In the genomic region with DNA sequence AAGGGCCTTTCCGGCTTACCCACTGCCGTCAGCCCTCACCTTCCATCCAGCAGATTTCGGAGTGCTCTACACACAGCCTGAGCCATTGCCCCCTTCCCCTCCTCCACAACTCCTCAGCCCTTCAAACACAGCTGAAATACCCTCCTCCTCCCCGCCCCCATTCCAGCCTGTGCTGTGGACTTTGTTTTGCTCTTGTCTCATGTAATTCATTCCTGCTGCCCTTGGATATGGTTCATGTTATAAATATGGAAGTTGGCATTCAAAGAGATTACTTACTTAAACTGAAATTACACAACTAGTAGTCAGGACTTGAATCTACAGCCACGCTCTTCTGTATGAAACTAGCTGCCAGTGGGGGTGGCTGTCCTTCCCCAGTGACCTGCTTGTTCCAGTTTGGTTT, we compare ENCODE assay signal across 27 mouse cellular contexts. TPM values are rescaled to one million over a fixed set of nuclear protein-coding genes. Genes with fewer than 3 reads are reported as not detected.
A peak's percentile ranks its signal among the peaks of the same experiment; 100 is the strongest.
DNase-seq lines count a peak whose midpoint lies in the region; ATAC-seq lines count a peak whose summit lies in the region.
"Had no signal": no experiment of that assay in that cellular context is flagged by ENCODE, and none has a peak within 500 bp of the region (broad histone marks: within the 10 kb centered on the region; RNA-seq: fewer than 3 reads in every experiment).

No protein-coding gene starts in this region.

- no peaks in the 10 kb centered on the region for H3K27me3 ChIP-seq in embryonic facial prominence, embryonic 11.5 days (ENCODE audit: control insufficient read depth, insufficient read depth, low read length)
- H3K27me3 ChIP-seq in embryonic facial prominence, embryonic 10.5 days (replicated peaks; ENCODE audit: low read depth, poor library complexity, severe bottlenecking), result no peaks in the 10 kb centered on the region
- H3K27me3 ChIP-seq in embryonic facial prominence, embryonic 15.5 days, result no peaks in the 10 kb centered on the region
- H3K27me3 ChIP-seq in kidney, embryonic 16.5 days (ENCODE audit: insufficient read depth, low read length), result no peaks in the 10 kb centered on the region
- H3K27me3 ChIP-seq: hindbrain, embryonic 12.5 days had no signal

- H3K36me3 ChIP-seq in embryonic facial prominence, embryonic 11.5 days (replicated peaks; ENCODE audit: control insufficient read depth, insufficient read depth, low read depth, low read length), result no peaks in the 10 kb centered on the region; the same call in none of the 2 replicates
- peaks cover 77% of the 10 kb centered on the region for H3K36me3 ChIP-seq in embryonic facial prominence, embryonic 10.5 days (replicated peaks)
- peaks cover 66% of the 10 kb centered on the region for H3K36me3 ChIP-seq in embryonic facial prominence, embryonic 15.5 days
- H3K36me3 ChIP-seq in kidney, embryonic 16.5 days (ENCODE audit: insufficient read depth, low read length), result peaks cover 52% of the 10 kb centered on the region

- peak; percentile 22 for DNase-seq in embryonic facial prominence, embryonic 11.5 days (ENCODE audit: low spot score)
- no peak for DNase-seq in embryonic facial prominence, embryonic 10.5 days (ENCODE audit: low spot score)
- peak; percentile 30 for DNase-seq in layer of hippocampus, adult 9-11 months
- no peak for DNase-seq in layer of hippocampus, postnatal 25 days (ENCODE audit: extremely low spot score in 1 of 2, low spot score in 1 of 2)
- peak; percentile 31 for DNase-seq in lung, postnatal 36 days
- no peak for DNase-seq in lung, adult 18-20 months
- DNase-seq: adrenal gland, postnatal 10 days; B cell, adult 2 months; cerebellum, adult 11 months; cerebellum, adult 8-10 months; cerebellum, postnatal 14 days; embryo, embryonic 11 days; gastrocnemius, adult 2 months; gastrocnemius, postnatal 36 days; heart, adult 18-20 months; heart, postnatal 10 days; heart, postnatal 4 days had no signal

- H3K4me3 ChIP-seq in embryonic facial prominence, embryonic 11.5 days (ENCODE audit: low read depth, low read length), result no peak overlapping the region
- H3K4me3 ChIP-seq in embryonic facial prominence, embryonic 10.5 days, result no peak overlapping the region
- no peak overlapping the region for H3K4me3 ChIP-seq in embryonic facial prominence, embryonic 15.5 days (replicated peaks)
- no peak overlapping the region for H3K4me3 ChIP-seq in kidney, embryonic 16.5 days (ENCODE audit: low read length)
- H3K4me3 ChIP-seq: erythroblast, embryonic 14.5 days; forebrain, embryonic 10.5 days; gastrocnemius, adult 2 months; heart, embryonic 10.5 days; hindbrain, embryonic 12.5 days had no signal

- H3K27ac ChIP-seq in embryonic facial prominence, embryonic 11.5 days (replicated peaks; ENCODE audit: low read depth, low read length), result no peak overlapping the region
- H3K27ac ChIP-seq in embryonic facial prominence, embryonic 10.5 days (replicated peaks), result no peak overlapping the region
- H3K27ac ChIP-seq in embryonic facial prominence, embryonic 15.5 days (replicated peaks), result peak overlapping the region; percentile 34; the same call in 1 of the 2 replicates
- no peak overlapping the region for H3K27ac ChIP-seq in kidney, embryonic 16.5 days (ENCODE audit: low read length)
- H3K27ac ChIP-seq: forebrain, embryonic 10.5 days; gastrocnemius, adult 2 months; hindbrain, embryonic 12.5 days had no signal

- no peak overlapping the region for H3K4me2 ChIP-seq in embryonic facial prominence, embryonic 11.5 days (ENCODE audit: low read depth, low read length)
- no peak overlapping the region for H3K4me2 ChIP-seq in embryonic facial prominence, embryonic 15.5 days (replicated peaks)
- H3K4me2 ChIP-seq in kidney, embryonic 16.5 days (replicated peaks; ENCODE audit: low read depth, low read length), result no peak overlapping the region
- H3K4me2 ChIP-seq: hindbrain, embryonic 12.5 days had no signal

- H3K9ac ChIP-seq in embryonic facial prominence, embryonic 11.5 days (replicated peaks; ENCODE audit: low read length), result no peak overlapping the region
- no peak overlapping the region for H3K9ac ChIP-seq in embryonic facial prominence, embryonic 15.5 days
- no peak overlapping the region for H3K9ac ChIP-seq in kidney, embryonic 16.5 days (replicated peaks; ENCODE audit: low read length)
- H3K9ac ChIP-seq: hindbrain, embryonic 12.5 days had no signal

- no peaks in the 10 kb centered on the region for H3K9me3 ChIP-seq in embryonic facial prominence, embryonic 11.5 days (replicated peaks; ENCODE audit: control insufficient read depth, low read length)
- no peaks in the 10 kb centered on the region for H3K9me3 ChIP-seq in embryonic facial prominence, embryonic 10.5 days
- H3K9me3 ChIP-seq in embryonic facial prominence, embryonic 15.5 days (replicated peaks), result no peaks in the 10 kb centered on the region
- H3K9me3 ChIP-seq in kidney, embryonic 16.5 days (ENCODE audit: low read length), result no peaks in the 10 kb centered on the region
- H3K9me3 ChIP-seq: forebrain, embryonic 10.5 days; heart, embryonic 10.5 days; hindbrain, embryonic 12.5 days had no signal

- no peak for ATAC-seq in embryonic facial prominence, embryonic 11.5 days (replicated peaks; ENCODE audit: insufficient number of reproducible peaks, low FRiP score, low TSS enrichment, low read depth)
- ATAC-seq in embryonic facial prominence, embryonic 15.5 days (ENCODE audit: insufficient number of reproducible peaks, low FRiP score, low TSS enrichment, low read depth), result peak; percentile 64; the same call in 1 of the 2 replicates
- no peak; the same call in 1 of the 2 replicates for ATAC-seq in kidney, embryonic 16.5 days (ENCODE audit: low FRiP score, low TSS enrichment)
- ATAC-seq: CD4-positive, CD25-positive, alpha-beta regulatory T cell, adult 4 months; forebrain, embryonic 14.5 days; hindbrain, embryonic 16.5 days had no signal

- no peaks in the 10 kb centered on the region for H3K4me1 ChIP-seq in embryonic facial prominence, embryonic 11.5 days (ENCODE audit: control insufficient read depth, insufficient read depth, low read length)
- peaks cover 38% of the 10 kb centered on the region for H3K4me1 ChIP-seq in embryonic facial prominence, embryonic 10.5 days
- peaks cover 15% of the 10 kb centered on the region for H3K4me1 ChIP-seq in embryonic facial prominence, embryonic 15.5 days
- no peaks in the 10 kb centered on the region for H3K4me1 ChIP-seq in kidney, embryonic 16.5 days (ENCODE audit: insufficient read depth, low read length)
- H3K4me1 ChIP-seq: hindbrain, embryonic 12.5 days had no signal

- 67% methylated on average over 5 of the region's 5 CpGs for WGBS in embryonic facial prominence, embryonic 11.5 days
- WGBS in embryonic facial prominence, embryonic 10.5 days, result 82% methylated on average over 5 of the region's 5 CpGs
- WGBS in embryonic facial prominence, embryonic 15.5 days, result 55% methylated on average over 5 of the region's 5 CpGs
- 82% methylated on average over 5 of the region's 5 CpGs for WGBS in kidney, embryonic 16.5 days

RNA-seq across cellular contexts. Expression of gene Hcrtr1, which starts 16.1 kb away (rescaled TPM):
- polyA plus RNA-seq in embryonic facial prominence, embryonic 11.5 days (2014; fragmentation: Nextera tagmentation; extraction: Ambion mirVana), result 0.11 and 0.31 TPM in 2 replicates
- polyA plus RNA-seq in embryonic facial prominence, embryonic 10.5 days (2016; fragmentation: Nextera tagmentation; extraction: Ambion mirVana), result 0.21 and 0.41 TPM in 2 replicates
- 1 to 10 TPM; 3.2 to 4.5 TPM for total RNA-seq in layer of hippocampus, postnatal 25 days (2021)
- polyA plus RNA-seq in embryonic facial prominence, embryonic 15.5 days (2015; fragmentation: Nextera tagmentation; extraction: Ambion mirVana), result 0.16 TPM in 1 of 2 replicates, not detected in the other
- polyA plus RNA-seq in kidney, embryonic 16.5 days (2015; fragmentation: Nextera tagmentation; extraction: Ambion mirVana), result 0.19 and 0.31 TPM in 2 replicates
- total RNA-seq: common myeloid progenitor, adult 5-6 weeks; gastrocnemius, adult 2 months; gastrocnemius, postnatal 36 days; heart, adult 18-20 months; heart, postnatal 10 days; heart, postnatal 4 days had no signal
- polyA plus RNA-seq: CD4-positive, CD25-positive, alpha-beta regulatory T cell, adult 4 months; erythroblast, embryonic 14.5 days had no signal

RNA-seq across cellular contexts. Expression of gene Pef1, which starts 20.7 kb away (rescaled TPM):
- 67.8 and 72.6 TPM in 2 replicates for polyA plus RNA-seq in embryonic facial prominence, embryonic 11.5 days (2014; fragmentation: Nextera tagmentation; extraction: Ambion mirVana)
- polyA plus RNA-seq in embryonic facial prominence, embryonic 10.5 days (2016; fragmentation: Nextera tagmentation; extraction: Ambion mirVana), result 69.2 and 73.2 TPM in 2 replicates
- total RNA-seq in layer of hippocampus, postnatal 25 days (2021), result 10 to 100 TPM; 58.5 to 66.3 TPM
- 68.6 and 71.0 TPM in 2 replicates for polyA plus RNA-seq in embryonic facial prominence, embryonic 15.5 days (2015; fragmentation: Nextera tagmentation; extraction: Ambion mirVana)
- 85.5 and 90.9 TPM in 2 replicates for polyA plus RNA-seq in kidney, embryonic 16.5 days (2015; fragmentation: Nextera tagmentation; extraction: Ambion mirVana)

RNA-seq across cellular contexts. Expression of gene Tinagl1, which starts 51.9 kb away (rescaled TPM):
- polyA plus RNA-seq in embryonic facial prominence, embryonic 11.5 days (2014; fragmentation: Nextera tagmentation; extraction: Ambion mirVana), result 6.4 and 8.2 TPM in 2 replicates
- 10.7 and 12.3 TPM in 2 replicates for polyA plus RNA-seq in embryonic facial prominence, embryonic 10.5 days (2016; fragmentation: Nextera tagmentation; extraction: Ambion mirVana)
- 1 to 10 TPM; 7.5 to 8.7 TPM for total RNA-seq in layer of hippocampus, postnatal 25 days (2021)
- 26.5 and 27.4 TPM in 2 replicates for polyA plus RNA-seq in embryonic facial prominence, embryonic 15.5 days (2015; fragmentation: Nextera tagmentation; extraction: Ambion mirVana)
- 71.2 and 93.4 TPM in 2 replicates for polyA plus RNA-seq in kidney, embryonic 16.5 days (2015; fragmentation: Nextera tagmentation; extraction: Ambion mirVana)
- polyA plus RNA-seq: CD4-positive, CD25-positive, alpha-beta regulatory T cell, adult 4 months had no signal

Comparison
In these comparisons a context has a peak if more than half of its experiments do, and no peak if none do; other contexts are left out.
1. DNase-seq: peak in embryonic facial prominence, embryonic 11.5 days (single experiment), layer of hippocampus, adult 9-11 months (single experiment) and lung, postnatal 36 days (single experiment); none in embryonic facial prominence, embryonic 10.5 days (single experiment), layer of hippocampus, postnatal 25 days (0 of 2) and lung, adult 18-20 months (0 of 2).